Mouse (Mus musculus): ENCODE results near the gene Car8. TPM values are rescaled to one million over a fixed set of nuclear protein-coding genes. Genes with fewer than 3 reads are reported as not detected.

Car8 gene
- polyA plus RNA-seq, 1 experiment: not detected

DNA sequence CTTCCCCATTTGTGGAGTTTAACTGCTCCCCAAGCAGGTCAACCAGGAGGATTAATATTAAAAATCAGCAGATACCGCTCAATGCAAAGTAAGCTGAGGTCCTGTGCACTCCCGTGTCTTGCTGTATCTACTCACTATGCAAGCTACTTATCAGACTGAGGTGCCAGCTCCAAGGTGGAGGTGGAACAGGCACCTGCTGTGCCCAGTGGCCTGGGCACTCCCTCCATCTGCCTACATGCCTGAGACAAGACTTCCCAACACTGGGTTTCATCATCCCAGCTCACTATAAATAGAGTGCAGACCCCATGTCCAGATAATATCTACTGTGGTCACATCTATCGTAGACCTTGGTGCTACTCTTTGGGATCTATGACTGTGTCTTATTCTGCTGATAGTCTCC is 127.0 kb downstream of the Car8 start:
- no peak for TF ChIP-seq GATA1 (IDR thresholded peaks at IDR 0.05; ENCODE audit: low read length)

GRCm38 (mm10) chr4:8109906-8110567 is 128.8 kb downstream of the Car8 start:
- TF ChIP-seq GATA1 (IDR thresholded peaks at IDR 0.05; ENCODE audit: low read length): no peak

GRCm38 (mm10) chr4:8101466-8101865 is 137.4 kb downstream of the Car8 start:
- TF ChIP-seq GATA1 (IDR thresholded peaks at IDR 0.05; ENCODE audit: low read length): no peak

DNA sequence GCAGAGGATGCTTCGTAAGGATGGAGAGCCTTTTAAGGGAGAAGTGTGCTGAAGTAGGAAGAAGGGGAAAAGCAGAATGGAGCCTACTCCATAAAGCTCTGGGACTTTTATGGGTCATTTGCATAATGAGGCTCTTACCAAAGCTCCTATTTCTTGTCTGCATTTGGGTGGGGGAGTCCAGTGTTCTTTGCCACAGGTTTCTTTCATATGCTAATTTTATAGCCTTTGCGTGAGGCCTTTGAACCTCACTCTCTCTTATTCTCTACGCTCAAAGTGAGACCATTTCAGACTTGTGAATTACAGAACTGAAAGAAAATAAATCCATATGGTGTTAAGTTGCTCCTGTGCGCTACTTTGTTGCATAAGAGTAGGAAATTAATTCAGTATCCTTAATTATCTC is 140.8 kb downstream of the Car8 start:
- TF ChIP-seq GATA1 (IDR thresholded peaks at IDR 0.05; ENCODE audit: low read length): no peak

- TF ChIP-seq GATA1 (IDR thresholded peaks at IDR 0.05; ENCODE audit: low read length): no peak
Measured at GRCm38 (mm10) chr4:8097683-8098082, 141.2 kb downstream of the Car8 start.
